Mouse (Mus musculus) mouse embryonic stem cell (cell line): ENCODE measurements at regions not wholly inside any gene's neighbourhood (a gene's known extent, or its start where the extent isn't known, plus 50 kb on each side); places are given as distances from the start of the nearest gene placed in this dataset.

Experiments
- in situ Hi-C, 2 experiments: fragments of 300-500 bp; cut with MboI; formaldehyde crosslinking; loops; 1 replicate in 1 of 2; 3 replicates in 1 of 2; pipeline ENCODE4 v1.14.3; 2019 to 2020; ENCODE audit warnings: low sequenced_read_pairs in 2 of 2, low pct_unique_long_range_greater_than_20kb in 1 of 2, mixed read lengths in 1 of 2; ENCODE audit not compliant: unreplicated experiment in 1 of 2

- in situ Hi-C loops: no loop called here
Observed at GRCm38 (mm10) chr8:89685696-89686095, 641.7 kb upstream of the Sall1 start.

GRCm38 (mm10) chr8:89680937-89681336 is 637.0 kb upstream of the Sall1 start:
- in situ Hi-C loops: no loop called here

GRCm38 (mm10) chr8:89680341-89680740 is 636.4 kb upstream of the Sall1 start:
- in situ Hi-C loops: no loop called here

GRCm38 (mm10) chr8:89679551-89679950 is 635.6 kb upstream of the Sall1 start:
- in situ Hi-C loops: no loop called here

GRCm38 (mm10) chr8:89677266-89677665 is 633.3 kb upstream of the Sall1 start:
- in situ Hi-C loops: no loop called here

- in situ Hi-C loops: no loop called here
Observed at GRCm38 (mm10) chr8:89673911-89674310, 629.9 kb upstream of the Sall1 start.

- in situ Hi-C loops: no loop called here
Observed at GRCm38 (mm10) chr8:89672631-89673030, 628.7 kb upstream of the Sall1 start.

GRCm38 (mm10) chr8:89664911-89665689 is 621.1 kb upstream of the Sall1 start:
- in situ Hi-C loops: no loop called here

- in situ Hi-C loops: no loop called here
Observed at GRCm38 (mm10) chr8:89663859-89664258, 619.9 kb upstream of the Sall1 start.

- in situ Hi-C loops: no loop called here
Observed at GRCm38 (mm10) chr8:89658998-89659944, 615.3 kb upstream of the Sall1 start.

GRCm38 (mm10) chr8:89655369-89655768 is 611.4 kb upstream of the Sall1 start:
- in situ Hi-C loops: no loop called here

- in situ Hi-C loops: no loop called here
Observed at GRCm38 (mm10) chr8:89649207-89649890, 605.4 kb upstream of the Sall1 start.

GRCm38 (mm10) chr8:89646946-89647345 is 603.0 kb upstream of the Sall1 start:
- in situ Hi-C loops: no loop called here

- in situ Hi-C loops: no loop called here
Observed at GRCm38 (mm10) chr8:89641339-89641738, 597.4 kb upstream of the Sall1 start.

- in situ Hi-C loops: no loop called here
Observed at GRCm38 (mm10) chr8:89634864-89635263, 590.9 kb upstream of the Sall1 start.

- in situ Hi-C loops: no loop called here
Observed at GRCm38 (mm10) chr8:89632304-89632703, 588.3 kb upstream of the Sall1 start.

- in situ Hi-C loops: no loop called here
Observed at GRCm38 (mm10) chr8:89630540-89630939, 586.6 kb upstream of the Sall1 start.

GRCm38 (mm10) chr8:89618089-89618488 is 574.1 kb upstream of the Sall1 start:
- in situ Hi-C loops: no loop called here
